Mouse (Mus musculus) lung, postnatal 0 days (tissue): ENCODE measurements around the gene Bud13.

ENCODE experiments used
- CTCF ChIP-seq: IDR thresholded peaks from 2 replicates; pipeline ENCODE4 v1.5.1; 2016; ENCODE audit warnings: antibody characterized with exemption, mild to moderate bottlenecking
- EP300 ChIP-seq: IDR thresholded peaks from 2 replicates; pipeline ENCODE4 v1.6.1; 2016; ENCODE audit warnings: antibody characterized with exemption, mild to moderate bottlenecking, control low read depth

GRCm38 (mm10) chr9:46270782-46271181 lies 12.0 kb upstream of the Bud13 start:
- TF ChIP-seq CTCF: no peak
- TF ChIP-seq EP300: no peak
